Mouse (Mus musculus) bone marrow macrophage, adult 2 months (primary cell): ENCODE results near the gene Chka.

Experiments
- CTCF ChIP-seq: IDR thresholded peaks from 2 replicates; pipeline ENCODE4 v1.5.1; 2012; ENCODE audit warnings: low read depth, mild to moderate bottlenecking, low read length, moderate library complexity
- POLR2A ChIP-seq: IDR thresholded peaks from 2 replicates; pipeline ENCODE4 v1.6.1; 2012; ENCODE audit warnings: mild to moderate bottlenecking, low read depth, low read length, borderline replicate concordance

- TF ChIP-seq CTCF (no peak), POLR2A (no peak)
Observed at GRCm38 (mm10) chr19:3832851-3833353, 18.7 kb upstream of the Chka start.
